Mouse (Mus musculus) frontal cortex, adult (tissue): ENCODE results near the gene Adipor1.
A peak's percentile ranks its signal among the peaks of the same experiment; 100 is the strongest.

Experiments used
- ATAC-seq: cut with Nextera tagmentation; 2 replicates; pipeline ENCODE4 v1.9.2; 2017; ENCODE audit warnings: mild to moderate bottlenecking, moderate library complexity, mixed read lengths; ENCODE audit not compliant: low TSS enrichment

The Adipor1 gene

DNA sequence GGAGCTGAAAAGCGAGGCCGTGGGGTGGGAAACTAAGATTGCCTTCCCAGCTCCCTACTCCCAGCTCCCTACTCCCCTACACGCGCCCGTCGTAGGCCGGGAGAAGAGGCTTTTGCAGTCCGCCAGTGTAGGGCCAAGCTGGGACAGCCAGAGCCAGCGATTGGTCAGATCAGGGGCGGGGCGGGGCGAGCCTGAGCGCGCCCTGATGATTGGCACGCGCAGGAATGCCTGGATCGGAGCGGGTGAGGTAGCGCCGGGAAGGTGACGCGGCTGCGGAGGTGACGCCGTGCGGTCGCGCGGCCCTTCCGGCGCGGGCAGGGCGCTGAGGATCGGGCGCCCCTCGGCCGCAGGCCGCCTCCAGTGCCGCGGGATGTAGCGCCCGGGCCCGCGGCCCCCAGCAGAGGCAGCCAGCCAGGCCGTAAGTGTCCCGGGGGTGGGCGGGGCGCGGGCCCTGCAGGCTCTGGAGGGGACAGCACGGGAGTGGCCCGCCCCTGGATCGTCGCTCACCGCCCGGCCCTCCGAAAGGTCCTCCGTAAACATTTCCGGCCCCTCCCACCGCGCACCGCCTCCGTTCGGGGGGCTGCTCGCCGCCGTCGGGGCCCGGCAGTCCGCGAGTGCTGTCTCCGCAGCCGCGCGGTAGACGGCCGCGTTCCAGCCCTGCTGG, at the start of gene Adipor1:
Gene Adipor1, plus strand, starts transcription at position 211 of the 664 bp plus-strand sequence.
- ATAC-seq: peak; percentile 98

DNA sequence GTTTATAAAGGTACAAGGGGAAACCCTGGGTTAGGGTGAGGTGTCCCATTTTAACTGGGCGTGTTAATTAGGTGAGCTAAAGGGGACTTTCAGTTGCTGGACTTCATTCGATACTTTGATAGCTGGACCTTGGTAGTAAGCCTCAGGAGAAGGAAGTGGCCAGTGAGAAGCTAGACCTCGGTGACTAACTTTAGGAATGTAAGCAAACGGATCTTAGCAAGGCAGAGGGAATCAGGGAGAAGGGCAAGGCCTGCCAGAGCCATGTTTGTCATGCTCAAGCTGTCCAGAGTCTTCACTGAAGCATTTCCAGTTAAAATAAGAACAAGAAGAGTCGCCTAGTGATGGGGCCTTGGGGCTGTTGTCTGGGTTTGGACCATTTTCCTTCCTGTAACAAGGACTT, 49.7 kb upstream of the Adipor1 start:
- ATAC-seq: no peak

DNA sequence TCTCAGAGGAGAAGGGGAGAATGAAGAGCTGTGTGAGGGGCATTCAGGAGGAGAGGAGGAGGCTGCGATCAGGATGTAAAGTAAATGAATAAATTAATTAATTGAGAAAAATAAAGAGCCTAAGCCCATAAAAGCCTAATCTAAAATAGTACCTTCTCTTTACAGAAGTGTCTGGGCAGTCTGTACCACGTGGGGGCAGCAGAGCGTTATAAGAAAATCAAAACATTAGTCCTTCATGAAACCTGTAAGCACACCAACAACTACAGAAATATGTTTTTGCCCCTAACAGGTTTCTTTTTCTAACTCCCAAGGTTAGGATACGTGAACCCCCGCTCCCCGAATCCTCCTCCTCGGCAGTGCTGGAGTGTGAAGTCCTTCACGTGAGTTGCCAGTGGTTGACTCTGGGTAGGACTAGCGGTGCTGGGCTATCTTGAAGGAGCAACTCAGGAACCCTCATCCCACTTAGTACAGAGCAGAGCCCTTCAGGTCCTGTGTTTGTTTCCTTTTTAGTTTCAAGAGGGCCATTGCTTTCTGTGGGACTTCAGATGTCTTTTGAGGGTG, 46.3 kb upstream of the Adipor1 start:
- ATAC-seq: no peak

DNA sequence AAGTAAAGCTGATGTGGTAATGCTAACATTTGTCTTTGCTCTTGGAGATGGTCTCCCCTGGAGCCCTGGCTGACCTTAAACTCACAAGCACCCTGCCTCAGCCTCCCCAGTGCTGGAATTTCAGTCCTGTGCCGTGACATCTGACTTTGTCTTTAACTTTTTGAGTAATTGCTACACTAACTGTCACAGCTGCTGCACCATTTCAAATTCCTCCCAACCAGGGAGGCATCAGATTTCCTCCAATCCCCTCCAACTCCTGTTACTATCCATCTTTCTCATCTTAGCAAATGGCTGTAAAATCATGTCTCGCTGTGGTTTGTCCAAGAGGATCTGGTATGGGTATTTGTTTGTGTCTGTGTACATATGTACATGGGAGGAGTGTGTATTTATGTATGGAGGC, 41.1 kb upstream of the Adipor1 start:
- no peak for ATAC-seq

DNA sequence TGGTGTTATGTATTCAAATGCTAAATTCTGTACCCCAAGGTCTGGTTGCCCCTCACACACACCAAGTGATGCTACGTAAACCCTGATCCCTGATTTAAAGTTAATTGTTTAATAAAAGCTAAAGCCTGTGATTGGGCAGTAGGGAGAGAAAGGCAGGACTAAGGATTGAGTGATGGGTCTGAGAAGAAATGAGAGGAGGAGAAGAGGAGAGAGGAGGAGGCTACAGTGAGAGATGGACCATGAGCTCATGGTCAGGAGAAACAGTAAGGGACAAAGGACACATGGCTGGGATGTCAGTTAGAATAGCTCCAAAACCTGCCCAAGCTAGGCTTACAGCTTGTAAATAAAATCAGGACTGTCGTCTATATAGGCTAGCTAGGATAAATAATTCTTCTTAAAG, 34.1 kb upstream of the Adipor1 start:
- ATAC-seq: no peak

DNA sequence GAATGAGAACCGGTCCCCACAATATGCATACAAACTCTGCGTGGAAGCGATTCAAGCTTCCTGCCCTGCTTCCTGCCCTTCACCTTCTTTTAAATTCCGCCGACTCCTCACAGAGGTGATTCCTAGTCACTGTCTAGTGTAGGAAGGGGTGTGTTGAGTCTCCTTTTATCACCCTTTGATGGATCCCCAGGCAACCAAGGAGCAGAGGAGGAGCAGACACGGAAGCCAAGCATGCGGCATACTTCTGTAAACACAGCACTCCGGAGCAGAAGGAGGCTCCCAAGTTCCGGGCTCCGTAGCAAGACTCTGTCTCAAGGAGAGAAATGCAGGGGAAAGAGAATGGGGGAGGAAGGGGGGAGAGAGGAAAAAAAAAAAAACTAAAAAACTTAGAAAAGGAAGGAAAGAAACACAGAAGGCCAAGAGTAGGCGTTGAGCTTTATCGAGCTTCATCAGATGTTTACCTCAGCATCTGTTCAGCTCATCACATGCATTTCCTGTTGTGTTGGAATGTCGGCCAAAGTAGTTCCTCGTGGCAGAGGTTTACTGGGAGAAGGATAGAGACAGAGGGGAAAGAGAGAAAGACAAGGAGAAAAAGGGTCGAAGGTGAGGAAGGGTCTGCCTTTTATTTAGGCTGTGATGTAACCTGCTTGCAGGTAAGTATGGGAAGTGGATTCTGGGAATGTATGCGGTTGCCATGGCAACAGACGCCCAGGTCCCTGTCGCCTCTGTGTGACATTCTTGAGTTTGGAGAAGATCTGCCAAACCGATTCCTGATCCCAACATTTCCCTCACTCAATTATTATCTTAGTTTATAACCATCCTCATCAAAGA, 33.2 kb upstream of the Adipor1 start:
- ATAC-seq: peak; percentile 85

DNA sequence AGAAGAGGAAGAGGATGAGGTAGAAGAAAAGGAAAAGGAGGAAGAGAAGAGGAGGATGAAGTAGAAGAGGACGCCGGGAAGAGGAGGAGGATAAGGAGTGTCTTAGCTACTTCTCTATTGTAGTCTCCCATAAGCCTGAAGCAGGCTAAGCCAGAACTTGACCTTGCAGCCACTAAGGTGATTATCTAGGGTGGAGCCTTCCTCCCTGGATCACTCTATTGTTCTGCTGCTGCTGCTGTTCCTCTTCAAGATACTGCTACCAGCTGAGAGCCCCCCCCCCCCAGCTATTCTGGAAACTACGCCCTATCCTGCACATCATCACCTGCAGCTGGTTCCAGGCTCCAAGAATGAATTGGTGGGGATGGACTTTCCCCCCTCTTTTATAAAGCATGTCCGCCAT, 30.6 kb upstream of the Adipor1 start:
- no peak for ATAC-seq

DNA sequence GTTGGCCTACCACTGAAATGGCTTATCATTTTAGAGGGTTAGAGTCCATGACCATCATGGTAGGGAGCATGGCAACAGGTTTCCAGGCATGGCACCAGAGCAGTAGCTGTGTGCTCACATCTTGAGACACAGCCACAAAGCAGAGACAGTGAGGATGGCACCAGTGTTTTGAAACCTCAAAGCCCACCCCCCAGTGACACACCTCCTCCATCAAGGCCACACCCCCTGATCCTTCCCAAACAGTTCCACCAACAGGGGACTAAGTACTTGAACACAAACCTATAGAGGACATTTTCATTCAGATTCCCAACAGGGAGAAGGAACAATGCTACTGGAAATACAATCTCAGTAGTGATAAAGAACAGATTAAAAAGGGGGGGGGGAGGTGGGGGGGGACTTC, 30.0 kb upstream of the Adipor1 start:
- ATAC-seq: no peak

DNA sequence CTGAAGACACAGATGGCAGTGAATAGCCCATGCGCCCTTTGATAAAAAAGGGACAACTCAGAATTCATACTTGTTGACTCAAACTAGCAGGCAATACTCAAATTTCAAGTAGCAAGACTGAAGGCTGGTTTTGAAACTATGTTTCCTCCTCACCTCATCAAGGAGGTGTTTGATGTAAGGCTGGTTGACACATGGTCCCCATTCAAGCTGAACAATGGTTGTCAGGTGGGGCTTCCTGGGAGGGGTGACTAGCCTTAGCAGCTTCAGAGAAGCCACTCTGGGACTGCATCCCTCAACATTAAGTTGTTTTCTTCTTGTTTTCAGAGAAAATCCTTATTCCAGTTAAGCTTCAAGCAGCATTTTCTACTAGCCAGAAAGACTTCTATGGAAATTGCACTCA, 29.5 kb upstream of the Adipor1 start, which contains the start of gene 4933406M09Rik:
Gene 4933406M09Rik, plus strand, starts transcription at position 275 of the 400 bp plus-strand sequence.
- no peak for ATAC-seq

DNA sequence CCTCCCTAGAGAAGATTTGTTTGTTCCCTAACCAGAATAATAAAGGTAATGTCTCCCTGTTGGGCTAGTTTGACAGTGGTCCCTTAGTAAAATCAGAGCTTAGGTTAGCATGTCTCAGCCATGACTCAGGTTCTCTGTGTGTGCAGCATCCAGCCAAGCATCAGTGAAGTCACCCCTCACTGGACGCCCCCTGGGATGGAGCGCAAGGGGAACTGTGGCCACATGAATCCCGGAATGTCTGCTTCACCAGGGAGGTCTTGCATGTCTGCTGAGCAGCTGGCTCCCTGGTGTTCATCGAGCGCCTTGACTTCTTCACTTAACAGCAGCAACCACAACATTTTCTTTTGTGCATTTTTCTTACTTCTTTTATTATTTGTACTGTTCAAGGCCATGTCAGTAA, 21.4 kb upstream of the Adipor1 start:
- ATAC-seq: no peak

DNA sequence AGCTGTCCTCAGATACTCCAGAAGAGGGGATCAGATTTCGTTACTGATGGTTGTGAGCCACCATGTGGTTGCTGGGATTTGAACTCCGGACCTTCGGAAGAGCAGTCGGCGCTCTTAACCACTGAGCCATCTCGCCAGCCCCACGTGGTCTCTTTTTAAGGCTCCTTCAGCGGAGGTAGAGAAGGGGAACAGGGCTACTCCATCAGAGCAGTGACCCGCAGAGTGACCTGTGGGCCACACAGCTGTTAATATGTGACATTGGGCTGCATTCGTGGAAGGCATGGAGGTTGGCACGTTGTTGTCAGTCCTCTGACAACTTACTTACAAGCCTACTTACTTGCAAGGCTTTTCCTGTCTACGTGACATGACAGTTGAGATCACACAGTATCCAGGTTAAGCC, 17.0 kb upstream of the Adipor1 start:
- ATAC-seq: no peak

DNA sequence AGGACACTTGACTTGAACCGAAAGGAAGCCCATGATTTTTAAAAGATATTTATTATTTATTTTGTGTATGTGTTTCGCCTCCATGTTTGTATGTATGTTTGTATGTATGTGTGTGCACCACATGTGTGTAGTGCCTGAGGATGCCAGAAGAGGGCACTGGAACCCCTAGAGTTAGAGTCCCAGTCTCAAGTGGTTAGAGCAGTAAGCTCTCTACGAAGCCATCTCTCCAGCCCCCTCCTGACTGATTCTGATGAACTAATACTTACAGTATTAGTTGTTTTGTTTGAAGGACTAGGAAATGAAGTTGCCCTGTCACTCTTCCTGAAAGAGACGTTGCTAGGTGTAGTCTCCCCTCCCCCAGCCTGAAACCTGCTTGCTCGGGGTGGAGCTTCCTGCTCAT, 15.4 kb upstream of the Adipor1 start:
- ATAC-seq: no peak

DNA sequence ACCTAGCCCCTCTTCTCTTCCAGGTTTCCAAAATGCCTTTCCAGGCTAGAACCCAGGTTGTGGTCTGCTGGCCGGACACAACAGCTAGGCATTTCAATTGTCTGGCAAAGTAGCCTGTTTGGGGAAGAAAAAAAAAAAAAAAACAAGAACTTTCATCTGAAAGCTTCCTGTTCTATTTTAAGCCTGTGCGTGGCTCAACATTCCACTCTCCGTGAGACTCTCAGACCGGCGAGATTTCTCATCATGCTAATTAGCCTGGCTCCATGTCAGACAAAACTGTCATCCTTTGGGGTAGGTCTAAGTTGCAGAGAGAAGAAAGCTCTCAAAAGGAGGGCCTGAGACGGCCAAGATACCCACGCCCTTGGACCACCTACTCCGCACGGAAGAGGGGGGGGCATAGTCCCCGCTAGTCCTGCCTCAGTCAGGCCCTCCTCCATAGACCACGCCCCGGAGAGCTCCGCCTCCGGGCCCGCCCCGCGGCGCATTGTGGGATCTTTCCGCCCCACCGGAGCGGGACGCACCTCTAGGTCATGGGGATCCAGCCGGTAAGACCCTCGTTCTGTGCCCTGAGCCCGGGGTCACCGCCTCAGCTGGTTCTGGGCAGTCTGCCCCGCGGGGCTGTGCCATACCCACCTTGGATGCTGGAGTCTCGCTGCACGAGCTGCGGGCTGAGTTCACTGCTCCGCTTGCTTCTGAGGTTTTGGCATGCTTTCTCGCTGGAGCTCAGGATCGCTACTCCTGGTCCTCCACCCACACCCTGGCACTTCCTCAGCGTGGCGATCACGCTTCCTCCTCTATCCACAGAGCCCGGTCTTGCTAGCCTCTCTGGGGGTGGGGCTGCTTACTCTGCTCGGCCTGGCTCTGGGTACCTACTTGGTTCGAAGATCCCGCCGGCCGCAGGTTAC, 9.4 kb upstream of the Adipor1 start, which contains the start of gene Cyb5r1:
Gene Cyb5r1, plus strand, starts transcription at position 51 of the 905 bp plus-strand sequence.
- peak; percentile 97 for ATAC-seq

DNA sequence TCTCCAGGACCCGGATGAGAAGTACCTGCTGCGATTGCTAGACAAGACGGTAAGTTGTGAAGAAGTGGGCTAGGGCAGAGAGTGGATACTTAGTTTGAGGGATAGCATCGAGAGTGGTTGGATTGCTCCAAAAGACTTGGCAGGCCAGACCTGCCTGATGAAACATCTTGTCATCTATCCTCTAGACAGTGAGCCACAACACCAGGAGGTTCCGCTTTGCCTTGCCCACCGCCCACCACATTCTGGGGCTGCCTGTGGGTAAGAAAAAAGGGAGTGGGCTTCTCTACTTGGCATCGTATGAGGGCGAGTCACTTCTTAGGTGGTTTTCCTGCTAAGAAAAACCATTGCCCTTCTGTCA, 8.8 kb upstream of the Adipor1 start:
- ATAC-seq: peak; percentile 42; the same call in 1 of the 2 replicates

DNA sequence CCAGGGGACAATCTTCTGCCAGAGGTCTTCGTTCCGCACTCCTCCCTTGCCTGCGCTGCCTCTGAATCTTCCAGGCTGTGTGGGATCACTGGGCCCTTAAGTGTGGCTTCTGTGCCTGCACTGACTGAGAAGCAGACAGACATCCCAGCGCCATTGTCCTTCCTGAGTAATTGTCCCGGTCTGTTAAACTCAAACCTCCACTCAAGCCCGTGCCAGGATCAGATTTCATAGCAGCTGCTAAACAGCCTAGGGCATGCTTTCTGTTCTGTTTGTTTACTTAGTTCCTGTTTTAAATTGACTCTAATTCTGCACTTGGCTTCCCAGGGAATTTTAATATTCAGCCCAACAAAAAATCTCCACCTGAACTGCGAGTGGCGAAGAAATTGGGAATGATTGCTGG, 7.1 kb upstream of the Adipor1 start:
- ATAC-seq: no peak

DNA sequence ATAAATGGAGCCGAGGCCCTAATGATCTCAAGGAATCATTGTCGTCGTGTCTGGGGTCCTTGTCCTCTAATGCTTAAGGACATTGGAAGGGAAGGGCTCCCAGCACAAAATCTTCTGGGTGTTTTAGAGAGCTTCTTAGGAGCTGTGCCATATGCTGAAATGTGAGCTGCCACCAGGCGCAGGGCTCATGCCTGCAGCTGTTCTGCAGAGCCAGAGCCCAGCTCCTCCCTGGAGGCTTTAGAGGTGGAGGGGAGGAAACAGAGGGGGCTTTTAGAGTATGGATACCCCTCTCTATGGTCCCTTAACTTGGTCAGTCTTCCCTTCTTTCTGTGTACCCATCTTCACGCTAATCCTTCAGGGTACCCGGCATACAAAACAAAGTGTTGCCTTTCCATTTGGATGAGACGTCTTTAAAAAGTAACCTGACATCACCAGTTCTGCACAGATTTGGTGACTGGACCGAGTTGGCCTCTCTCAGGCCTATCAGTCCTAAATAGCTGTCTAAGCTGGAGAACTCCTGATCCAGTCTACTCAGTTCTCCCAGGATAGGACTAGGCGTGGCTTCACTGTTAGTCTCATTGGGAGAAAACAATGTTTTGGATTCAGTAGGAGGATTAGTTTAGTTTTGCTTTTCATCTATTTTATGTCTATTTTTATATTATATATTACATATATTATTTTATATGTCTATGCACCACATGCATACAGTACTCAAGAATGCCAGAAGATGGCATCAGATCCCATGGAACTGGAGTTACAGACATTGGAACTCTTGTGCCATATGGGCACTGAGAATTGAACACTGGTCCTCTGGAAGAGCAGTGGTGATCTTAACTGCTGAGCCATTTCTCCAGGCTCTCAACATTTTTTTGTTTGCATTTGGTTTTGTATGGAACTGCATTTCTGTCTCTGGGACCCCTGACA, 3.2 kb upstream of the Adipor1 start:
- no peak for ATAC-seq

DNA sequence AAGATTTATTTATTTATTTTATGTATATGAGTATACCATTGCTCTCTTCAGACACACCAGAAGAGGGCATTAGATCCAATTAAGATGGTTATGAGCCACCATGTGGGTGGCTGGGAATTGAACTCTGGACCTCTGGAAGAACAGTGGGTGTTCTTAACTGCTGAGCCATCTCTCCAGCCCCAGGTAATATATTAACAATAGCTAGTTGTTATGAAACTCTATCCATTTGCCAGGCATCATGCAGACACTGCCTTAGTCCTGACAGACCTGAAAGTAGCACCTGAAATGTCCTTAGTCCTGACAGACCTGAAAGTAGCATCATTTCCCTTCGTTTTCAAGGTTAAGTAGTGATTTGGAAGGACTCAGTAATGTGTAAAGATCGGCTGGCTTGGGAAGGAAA, 1.1 kb upstream of the Adipor1 start:
- no peak for ATAC-seq

DNA sequence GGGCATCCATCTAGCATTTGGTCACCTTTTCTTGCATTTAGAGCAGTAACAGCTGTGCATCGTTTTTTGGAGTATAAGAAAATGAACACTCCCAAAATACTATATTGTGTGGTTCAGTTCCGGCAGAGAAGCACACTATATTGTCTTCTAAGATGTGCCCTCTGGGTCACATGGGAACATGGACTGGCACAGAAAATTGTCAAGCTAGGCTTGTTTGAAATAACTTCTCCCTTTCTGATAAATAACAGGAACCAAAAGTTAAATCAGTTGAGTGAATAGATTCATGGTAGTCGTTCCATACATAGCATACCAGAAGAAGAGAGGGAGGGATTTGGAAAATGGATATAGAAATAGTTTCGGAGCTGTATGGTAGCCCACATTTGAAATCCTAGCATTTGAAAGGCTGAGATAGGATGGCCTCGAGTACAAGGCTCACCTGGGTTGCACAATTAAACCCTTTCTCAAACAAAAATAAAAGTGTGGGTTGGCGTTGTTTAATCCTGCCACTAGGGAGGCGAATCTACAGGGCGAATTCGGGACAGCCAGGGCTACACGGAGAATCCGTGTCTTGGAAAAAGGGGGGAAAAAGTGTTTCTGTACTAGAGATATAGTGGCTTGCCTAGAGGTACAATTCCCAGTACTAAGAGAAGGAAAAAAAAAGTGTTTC, 544 bp upstream of the Adipor1 start:
- peak; percentile 39 for ATAC-seq

DNA sequence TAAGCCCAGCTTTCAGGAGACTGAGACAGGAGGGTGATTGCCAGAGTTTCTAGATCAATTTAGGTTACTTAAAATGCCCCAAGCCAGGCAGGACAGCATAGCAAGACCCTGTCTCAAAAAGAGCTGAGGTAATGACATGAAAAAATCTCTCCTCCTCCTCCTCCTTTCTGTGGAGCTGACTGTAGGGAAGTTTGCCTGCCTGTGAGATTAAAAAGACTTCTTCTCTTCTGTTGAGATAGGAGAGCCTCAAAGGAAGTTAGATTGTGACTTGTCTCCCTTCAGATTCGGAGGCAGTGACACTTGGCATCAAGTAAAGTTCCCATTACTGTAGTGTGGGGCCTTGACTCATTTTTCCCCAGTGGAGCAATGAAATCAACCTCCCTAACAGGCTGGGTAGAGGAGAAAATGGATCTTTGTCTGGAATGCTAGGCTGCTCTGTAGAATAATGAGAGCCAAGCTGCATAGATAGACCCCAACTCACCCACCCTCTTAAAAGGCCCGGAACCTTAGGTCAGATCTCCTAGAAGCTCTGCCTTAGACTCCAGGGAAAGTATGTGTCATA, 3.3 kb downstream of the Adipor1 start:
- no peak for ATAC-seq

DNA sequence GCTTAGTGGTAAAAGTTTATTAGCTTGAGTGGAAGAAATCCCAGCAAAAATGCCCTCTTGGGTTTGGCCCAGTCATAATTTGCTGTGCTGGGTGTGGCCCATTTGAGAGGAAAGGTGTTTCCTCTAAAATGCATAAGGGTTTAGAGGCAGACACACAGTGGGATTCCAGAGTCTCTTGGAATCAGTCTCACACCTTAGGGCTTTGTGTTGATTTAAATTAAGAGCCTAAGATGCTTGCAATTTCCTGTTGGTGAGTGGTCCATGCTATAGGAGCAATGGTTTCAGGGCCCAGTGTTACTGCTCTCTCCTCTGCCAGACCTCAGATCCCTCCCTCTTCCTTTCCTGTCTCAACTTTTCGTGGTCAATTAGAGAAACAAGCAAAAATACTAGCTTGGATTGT, 4.0 kb downstream of the Adipor1 start:
- ATAC-seq: no peak
